Mouse (Mus musculus): ENCODE measurements around the gene Tmcc1.

Tmcc1 gene

DNA sequence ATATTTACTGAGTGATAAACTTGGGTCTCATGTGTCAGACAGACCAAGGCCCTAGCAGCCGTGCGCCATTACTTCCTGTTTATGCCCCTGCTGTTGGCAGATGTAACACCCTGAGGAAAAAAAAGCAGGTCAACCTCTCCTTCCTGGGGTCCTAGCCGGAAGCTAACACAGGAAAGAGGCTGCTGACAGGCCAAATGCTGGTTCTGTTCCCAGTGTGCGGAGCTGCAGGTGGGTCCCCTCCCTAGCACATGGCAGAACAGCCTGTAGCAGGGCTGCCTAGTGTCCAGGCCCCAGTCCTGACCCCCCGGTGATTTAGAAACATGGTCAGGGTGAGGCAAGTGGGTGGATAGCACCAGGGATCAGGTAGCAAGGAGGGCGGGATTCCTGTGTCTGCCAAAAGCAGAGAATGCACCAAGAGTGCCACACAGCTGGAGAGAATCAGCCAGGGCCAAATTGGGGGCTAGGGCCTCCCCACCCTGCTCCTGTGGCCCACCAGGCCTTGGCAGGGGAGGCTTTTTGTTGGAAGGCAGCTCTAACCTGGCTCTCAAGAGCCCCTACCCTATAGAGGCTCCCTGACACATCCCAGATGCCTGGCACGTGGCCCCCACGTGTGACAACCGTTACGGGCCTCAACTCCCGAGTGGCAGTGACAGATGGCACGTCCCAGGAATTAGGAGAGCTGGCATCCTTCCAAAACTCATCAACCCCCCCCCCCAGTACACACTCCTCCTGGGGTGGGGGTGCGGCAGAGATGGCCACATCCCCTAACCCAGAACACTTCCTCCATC, 221.8 kb downstream of the Tmcc1 start:
- DNase-seq (ENCODE audit: low spot score): no peak

DNA sequence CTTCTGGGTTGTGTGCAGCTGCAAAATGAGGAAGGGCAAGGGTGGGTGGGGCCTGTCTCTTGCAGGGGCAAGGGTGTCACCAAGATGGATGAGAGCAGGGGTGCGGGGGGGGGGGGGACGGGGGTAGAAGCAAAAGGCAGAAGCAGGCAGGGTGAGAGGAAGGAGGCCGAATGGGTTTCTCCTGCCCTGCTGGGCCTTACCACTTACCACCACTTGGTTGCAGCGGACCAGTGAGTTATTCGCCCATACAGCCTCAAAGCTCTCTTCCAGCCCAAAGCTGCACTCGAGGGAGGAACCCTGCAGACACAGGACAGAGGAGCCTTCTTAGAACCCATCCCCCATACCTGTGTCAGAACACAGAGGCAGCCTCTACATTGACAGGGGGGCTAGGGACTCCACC, 223.3 kb downstream of the Tmcc1 start:
- no peak for DNase-seq (ENCODE audit: low spot score)

DNA sequence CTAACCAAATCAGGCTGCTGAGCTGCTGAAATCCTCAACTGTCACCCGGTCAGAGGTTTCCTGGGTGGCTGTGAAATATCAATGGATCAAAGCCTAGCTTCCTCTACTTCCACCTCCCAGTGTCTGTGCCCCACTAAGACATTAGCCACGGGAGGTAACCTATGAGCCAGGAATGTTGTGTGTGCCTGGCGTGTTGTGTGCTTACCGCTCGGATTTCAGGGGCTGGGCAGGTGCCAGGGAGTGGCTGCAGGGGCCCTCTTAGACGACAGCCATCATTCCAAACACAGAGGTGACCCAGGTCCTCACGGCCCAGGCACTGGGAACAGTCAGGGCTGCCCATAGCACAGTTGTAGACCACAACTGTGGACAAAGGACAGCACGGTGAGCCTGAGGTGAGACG, 224.2 kb downstream of the Tmcc1 start:
- DNase-seq (ENCODE audit: low spot score): no peak

DNA sequence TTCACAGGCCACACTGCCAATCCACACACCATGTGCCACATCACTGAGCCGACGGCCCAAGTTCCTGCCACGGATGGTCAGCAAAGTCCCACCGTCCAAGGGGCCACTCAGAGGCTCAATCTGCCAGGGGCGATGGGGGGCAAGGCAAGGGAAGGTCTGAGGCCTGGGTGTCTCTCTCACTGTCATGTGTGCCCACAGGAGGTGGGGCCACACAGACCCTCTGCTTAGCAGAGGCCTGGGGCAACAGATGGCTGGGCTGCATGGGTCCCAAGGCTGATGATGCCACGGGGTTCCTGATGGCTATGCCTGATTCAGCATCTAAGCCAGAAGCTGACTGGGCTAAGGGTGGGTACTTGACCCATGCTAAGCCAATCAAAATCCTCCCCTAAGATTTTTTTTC, 224.6 kb downstream of the Tmcc1 start:
- DNase-seq (ENCODE audit: low spot score): no peak
